Mouse (Mus musculus): ENCODE measurements around the gene Dupd1. TPM values are rescaled to one million over a fixed set of nuclear protein-coding genes. Genes with fewer than 3 reads are reported as not detected.

Dupd1 gene
- total RNA-seq, 1 experiment from 2014 or later: not detected

DNA sequence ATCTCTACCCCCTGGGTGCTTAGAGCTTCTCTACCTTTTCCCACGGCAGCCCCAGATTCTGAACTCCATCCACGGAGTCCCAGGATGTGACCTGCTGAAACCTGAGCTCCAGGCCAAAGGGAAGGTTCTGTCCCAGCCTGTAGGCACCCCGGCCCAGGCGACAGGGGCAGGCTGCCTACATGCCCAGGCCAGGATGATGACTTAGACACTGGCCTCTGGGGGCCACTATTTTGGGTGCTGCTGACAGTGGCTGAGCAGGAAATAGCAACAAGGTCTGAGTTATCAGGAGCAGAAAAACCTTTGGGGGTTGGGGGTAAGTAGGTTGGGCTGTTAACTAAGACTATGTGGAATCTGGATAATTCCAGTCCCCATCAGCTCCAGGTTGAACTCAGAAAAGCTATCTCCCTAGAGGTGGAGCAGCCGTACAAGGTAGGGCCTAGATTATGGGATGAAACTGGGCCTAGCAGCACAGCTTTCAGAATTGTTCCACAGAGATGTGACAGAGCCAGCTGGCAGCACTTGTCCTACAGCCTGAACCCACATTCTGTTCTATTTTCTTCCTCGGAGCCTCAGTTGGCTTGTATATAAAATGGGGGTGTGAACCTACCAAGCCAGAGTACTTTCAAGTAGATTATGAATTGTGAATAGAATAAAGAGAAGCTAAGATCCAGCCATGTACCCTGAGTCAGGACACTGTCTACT, 14.8 kb upstream of the Dupd1 start:
- no peak for ATAC-seq (replicated peaks; ENCODE audit: low read depth, poor library complexity, severe bottlenecking)

DNA sequence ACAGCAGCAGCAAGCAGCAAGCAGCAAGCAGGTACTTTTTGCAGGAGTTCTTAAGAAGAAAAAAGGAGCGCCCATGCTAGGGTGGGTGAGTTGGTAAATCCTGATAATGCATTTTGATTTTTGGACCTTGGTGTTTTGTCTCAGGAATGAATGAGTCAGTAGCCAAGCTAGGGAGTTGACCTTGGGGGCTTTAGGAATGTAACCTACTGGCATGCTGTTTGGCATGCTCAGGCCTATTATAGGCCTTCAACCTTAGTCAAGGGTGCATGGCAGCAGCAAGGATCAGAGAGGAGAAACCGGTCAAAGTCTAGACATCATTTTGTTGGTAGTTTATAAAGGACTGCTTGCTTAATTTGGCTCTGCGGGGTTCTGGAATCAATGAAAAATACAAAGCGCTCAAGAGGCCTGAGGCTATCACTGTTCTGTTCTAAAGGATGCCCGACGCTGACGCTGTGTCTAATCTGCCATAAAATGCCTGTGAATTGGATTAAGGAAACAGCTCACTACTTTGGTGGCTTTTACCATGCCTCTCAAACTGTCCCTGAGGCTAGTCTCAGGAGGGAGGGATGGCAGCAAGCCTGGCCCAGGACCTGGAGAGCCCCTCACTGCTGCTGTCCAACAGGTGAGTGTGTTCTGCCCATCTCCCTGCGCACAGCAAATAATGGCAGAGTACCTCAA, 7.8 kb upstream of the Dupd1 start:
- ATAC-seq (replicated peaks; ENCODE audit: low read depth, poor library complexity, severe bottlenecking): no peak

DNA sequence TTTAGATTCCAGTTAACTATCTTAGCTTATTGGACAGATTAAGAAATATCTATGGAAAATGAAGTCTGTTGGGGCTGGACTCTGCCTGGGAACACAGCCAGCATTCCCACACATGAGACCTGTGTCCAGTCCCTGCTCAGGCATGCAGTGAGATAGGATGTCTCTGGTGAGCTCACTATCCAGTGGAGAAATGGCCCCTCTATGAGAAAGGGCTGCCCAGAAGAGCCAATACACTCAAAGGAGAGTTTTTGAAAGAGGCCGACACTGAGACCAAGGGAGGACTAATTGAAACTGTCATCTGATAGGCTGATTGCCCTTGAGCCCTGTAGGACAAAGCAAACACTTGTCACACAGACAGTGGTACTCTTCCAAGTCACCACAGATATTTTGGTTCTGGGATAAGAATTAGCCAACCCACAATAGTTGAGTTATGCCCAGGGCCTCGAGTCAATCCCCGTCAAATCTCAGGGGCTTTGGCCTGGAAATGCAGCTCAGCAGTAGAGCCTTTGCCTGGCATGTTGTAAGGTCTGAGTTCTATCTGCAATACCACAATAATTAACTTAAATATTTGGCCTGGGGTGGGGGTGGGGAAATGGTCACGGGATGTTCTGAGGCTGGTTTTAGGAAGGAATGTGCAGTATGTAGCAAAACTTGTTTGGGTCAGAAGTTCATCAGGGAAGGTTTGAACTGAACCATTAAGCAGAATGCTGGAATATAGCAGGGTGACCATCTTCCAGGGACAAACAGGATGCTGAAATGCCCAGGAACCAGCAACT, 6.2 kb upstream of the Dupd1 start:
- ATAC-seq (replicated peaks; ENCODE audit: low read depth, poor library complexity, severe bottlenecking): no peak

DNA sequence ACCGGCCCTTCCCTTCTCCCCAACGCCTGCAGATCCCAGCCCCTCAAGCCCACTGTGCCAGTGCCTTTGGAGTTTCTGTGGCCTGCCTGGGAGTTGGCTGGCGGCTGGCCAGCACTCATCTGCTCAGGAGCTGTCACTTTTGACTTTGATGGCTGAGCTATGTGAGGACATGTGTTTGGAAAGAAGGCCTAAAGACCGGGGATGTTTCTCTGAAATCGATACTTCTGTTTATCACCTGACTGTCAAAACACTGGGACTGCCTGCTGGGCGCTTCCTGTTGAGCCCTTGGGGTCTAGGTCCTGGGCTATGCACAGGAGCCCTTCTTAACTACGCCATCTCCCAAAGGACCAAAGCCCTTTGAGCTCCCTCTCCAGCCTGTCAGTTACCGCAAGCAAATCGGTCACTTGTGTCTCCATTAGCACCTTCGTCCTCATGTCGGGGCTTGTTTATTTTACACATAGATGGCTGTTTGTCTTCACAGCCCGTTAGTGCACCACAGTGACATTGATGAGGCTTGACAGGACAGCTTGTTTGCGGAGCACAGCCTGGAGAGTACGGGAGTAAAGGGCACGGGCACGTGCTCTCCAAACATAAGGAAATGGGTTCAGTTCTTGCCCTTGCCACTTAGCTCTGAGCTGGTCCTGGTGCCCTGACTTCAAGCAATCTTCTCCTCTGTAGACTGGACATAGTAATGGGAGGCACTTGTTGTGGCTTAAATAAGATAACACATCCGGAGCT, 5.4 kb upstream of the Dupd1 start:
- ATAC-seq (replicated peaks; ENCODE audit: low read depth, poor library complexity, severe bottlenecking): no peak

DNA sequence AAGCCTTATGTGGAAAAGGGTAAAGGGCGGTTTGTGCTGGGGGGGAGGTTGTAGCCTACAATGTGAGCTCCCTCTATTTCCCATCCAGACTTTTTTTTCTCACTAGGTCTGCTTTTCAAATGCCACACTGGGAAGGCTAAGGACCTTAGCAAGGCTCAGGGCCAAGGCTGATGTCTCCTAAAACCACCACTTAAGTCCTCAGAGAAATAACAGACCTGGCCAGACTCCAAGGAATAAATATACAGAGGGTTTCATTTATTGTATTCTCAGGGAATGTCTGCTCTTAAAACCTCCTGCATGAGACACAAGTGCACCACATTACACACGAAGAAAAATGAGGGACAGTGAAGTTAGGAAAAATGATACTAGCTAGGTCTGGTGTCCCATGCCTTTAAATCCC, 3.1 kb downstream of the Dupd1 start:
- ATAC-seq (replicated peaks; ENCODE audit: low read depth, poor library complexity, severe bottlenecking): no peak

GRCm38 (mm10) chr14:21709545-21709944, 4.8 kb downstream of the Dupd1 start:
- no peak for ATAC-seq (replicated peaks; ENCODE audit: low read depth, poor library complexity, severe bottlenecking)

DNA sequence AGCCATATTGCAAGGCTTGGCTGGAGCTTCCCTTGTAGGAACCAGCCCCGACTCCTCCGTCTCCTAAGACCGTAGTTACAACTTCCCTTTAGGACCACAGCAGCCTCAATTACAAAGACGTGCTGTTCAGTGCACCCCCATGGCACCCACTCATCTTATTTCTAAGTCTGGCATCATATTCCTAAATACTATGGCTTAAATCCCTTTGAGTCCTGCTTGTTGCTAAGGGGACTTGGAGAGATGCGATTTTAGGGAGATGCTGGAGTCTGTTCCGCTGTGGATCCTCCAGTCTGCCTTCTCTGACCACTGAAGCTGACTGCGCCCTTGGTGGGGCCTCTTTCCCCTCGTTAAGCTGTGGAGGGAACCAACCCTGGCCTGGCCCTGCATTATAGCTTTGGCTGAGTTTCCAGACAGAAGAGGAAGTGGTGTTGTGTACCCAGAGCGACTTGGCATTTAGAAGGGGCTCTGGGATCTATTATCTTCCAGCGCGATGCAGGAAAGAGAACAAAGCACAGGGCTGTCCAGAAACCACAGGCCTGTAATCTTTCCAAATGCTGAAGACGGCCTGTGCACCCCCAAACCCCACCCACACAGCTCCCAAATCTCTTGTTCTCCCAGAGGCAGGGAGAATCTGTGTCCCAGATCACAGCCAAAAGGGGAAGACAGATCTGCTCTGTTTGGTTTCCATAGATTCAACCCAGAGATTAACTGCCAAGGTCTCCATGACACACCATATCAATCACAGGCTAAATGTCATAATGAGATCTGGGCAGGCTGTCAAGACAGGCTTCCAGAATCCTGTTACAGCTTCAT, 7.4 kb downstream of the Dupd1 start:
- peak; percentile 86 for ATAC-seq (replicated peaks; ENCODE audit: low read depth, poor library complexity, severe bottlenecking)

DNA sequence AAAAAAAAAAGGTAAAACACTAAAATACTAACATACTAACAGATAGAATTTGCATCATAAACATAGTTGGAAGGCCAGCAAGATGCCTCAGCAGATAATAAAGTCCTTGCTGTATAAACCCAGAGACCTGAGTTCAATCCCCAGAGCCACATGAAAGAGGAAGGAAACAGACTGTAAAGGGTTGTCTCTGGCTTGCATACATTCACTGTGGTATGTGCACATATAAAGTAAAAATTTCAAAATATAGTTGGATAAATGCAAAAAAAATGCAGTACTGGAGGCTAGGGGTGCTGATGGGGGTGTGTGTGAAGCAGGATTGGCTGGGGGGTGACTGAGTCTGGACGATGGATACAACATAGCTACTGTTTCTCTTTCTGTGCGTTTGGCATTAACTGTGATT, 8.9 kb downstream of the Dupd1 start:
- ATAC-seq (replicated peaks; ENCODE audit: low read depth, poor library complexity, severe bottlenecking): 0 out of 2 replicates have a peak, but pooled peaks have one; percentile 16

DNA sequence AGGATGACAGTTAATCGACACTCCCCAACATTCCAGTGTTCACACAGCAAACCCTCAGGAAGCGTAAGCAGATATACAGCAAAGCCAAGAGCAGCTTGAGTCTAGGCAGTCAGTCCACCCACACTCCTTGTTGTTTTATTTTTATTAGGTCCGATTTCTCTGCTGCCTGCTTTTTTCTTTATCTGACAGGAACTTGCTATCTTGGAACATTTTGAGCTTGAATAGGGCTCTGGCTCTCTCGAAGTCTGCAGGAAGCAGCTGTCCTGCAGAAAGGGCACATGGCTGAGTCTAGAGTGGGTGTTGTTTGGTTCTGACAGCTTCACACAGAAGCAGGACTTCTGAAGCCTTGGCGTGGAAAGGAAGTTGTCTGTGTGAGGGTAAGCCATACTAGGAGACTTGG, 11.1 kb downstream of the Dupd1 start:
- peak; percentile 17; the same call in 1 of the 2 replicates for ATAC-seq (replicated peaks; ENCODE audit: low read depth, poor library complexity, severe bottlenecking)

GRCm38 (mm10) chr14:21702691-21703090, 11.7 kb downstream of the Dupd1 start:
- no peak for ATAC-seq (replicated peaks; ENCODE audit: low read depth, poor library complexity, severe bottlenecking)

- ATAC-seq (replicated peaks; ENCODE audit: low read depth, poor library complexity, severe bottlenecking): no peak
Observed at GRCm38 (mm10) chr14:21696186-21696830, 18.1 kb downstream of the Dupd1 start.

GRCm38 (mm10) chr14:21695020-21695419, 19.4 kb downstream of the Dupd1 start:
- ATAC-seq (replicated peaks; ENCODE audit: low read depth, poor library complexity, severe bottlenecking): no peak

- ATAC-seq (replicated peaks; ENCODE audit: low read depth, poor library complexity, severe bottlenecking): no peak
Observed at GRCm38 (mm10) chr14:21691070-21691469, 23.3 kb downstream of the Dupd1 start.

DNA sequence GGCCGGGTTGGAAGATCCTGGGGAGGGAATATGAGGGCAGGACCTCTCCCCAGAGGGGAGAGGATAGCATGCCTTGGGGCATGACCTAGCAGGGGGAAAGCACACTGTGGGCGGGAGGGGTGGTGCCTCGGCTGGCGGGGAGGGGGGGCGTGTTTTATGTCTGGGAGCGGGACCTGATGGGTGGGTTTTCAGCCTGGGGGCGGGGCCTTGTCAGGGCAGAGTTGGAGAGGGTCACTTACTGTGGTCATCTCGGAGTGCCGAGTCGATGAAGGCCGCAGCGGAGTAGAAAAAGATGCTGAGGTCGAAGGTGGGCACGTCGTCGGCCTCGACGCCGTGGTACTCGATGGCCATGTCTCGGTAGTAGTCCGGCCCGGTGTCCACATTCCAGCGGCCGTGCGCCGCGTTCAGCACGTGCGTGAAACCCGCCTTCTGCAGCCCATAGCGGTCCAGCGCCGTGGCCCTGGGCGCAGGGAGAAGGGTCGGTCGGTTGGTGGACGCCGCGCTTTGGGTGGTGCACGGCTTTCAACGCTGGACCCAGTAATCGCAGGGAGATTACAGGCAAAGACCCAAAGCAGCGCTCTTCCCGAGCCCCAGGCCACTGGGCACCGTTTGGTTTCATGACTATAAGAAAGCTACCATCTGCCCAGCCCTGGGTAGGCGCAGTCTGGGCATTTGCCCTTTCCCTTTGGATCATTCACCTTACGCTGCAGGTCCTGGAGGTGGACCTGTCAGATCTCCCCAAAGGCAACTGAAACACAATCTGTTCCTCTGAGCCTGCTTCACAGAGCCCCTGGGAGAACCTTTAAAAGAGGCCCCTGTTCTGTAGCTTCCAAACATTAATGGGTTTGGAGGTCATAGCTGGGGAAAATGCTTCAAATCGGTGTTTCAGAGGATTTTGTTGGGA, 27.7 kb downstream of the Dupd1 start:
- no peak for ATAC-seq (replicated peaks; ENCODE audit: low read depth, poor library complexity, severe bottlenecking)

GRCm38 (mm10) chr14:21685411-21686146, 28.8 kb downstream of the Dupd1 start:
- no peak for ATAC-seq (replicated peaks; ENCODE audit: low read depth, poor library complexity, severe bottlenecking)

GRCm38 (mm10) chr14:21683834-21684233, 30.5 kb downstream of the Dupd1 start:
- ATAC-seq (replicated peaks; ENCODE audit: low read depth, poor library complexity, severe bottlenecking): no peak

DNA sequence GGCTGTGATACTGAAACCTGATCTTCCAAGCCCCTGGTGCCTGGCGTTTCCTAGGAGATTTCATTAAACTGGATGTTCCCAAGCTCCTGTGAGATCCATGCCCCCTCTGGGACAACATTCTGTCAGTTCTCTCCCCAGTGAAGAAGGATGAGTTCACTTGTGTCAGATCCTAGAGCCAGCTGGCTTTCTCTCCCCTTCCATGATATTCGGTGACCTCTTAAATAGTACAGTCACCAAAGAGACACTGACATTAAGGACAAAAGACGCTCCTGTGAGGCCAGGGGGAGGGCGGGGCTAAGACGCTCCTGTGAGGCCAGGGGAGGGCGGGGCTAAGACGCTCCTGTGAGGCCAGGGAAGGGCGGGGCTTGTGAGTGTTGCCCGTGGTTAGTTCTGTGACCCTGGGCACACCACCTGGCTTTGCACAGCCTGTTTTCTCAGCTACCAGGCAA, 31.7 kb downstream of the Dupd1 start:
- peak; percentile 88 for ATAC-seq (replicated peaks; ENCODE audit: low read depth, poor library complexity, severe bottlenecking)
